Mouse (Mus musculus): ENCODE measurements around the gene Epb42.
A peak's percentile ranks its signal among the peaks of the same experiment; 100 is the strongest.
"Not testable (repeated sequence)": the region's sequence is repeated elsewhere in the genome, so short reads cannot be mapped to it uniquely, and the experiment has no call there.

Epb42 gene

GRCm38 (mm10) chr2:121007925-121008663 lies 28.8 kb downstream of the Epb42 start, which contains the start of gene Ccndbp1:
TSS of gene Ccndbp1 (plus strand) at chr2:121008403.
- DNase-seq (ENCODE audit: low spot score) = peak; percentile 68

- DNase-seq (ENCODE audit: low spot score) = no peak
These were observed 29.9 kb downstream of the Epb42 start for GRCm38 (mm10) chr2:121006986-121007385.

DNA sequence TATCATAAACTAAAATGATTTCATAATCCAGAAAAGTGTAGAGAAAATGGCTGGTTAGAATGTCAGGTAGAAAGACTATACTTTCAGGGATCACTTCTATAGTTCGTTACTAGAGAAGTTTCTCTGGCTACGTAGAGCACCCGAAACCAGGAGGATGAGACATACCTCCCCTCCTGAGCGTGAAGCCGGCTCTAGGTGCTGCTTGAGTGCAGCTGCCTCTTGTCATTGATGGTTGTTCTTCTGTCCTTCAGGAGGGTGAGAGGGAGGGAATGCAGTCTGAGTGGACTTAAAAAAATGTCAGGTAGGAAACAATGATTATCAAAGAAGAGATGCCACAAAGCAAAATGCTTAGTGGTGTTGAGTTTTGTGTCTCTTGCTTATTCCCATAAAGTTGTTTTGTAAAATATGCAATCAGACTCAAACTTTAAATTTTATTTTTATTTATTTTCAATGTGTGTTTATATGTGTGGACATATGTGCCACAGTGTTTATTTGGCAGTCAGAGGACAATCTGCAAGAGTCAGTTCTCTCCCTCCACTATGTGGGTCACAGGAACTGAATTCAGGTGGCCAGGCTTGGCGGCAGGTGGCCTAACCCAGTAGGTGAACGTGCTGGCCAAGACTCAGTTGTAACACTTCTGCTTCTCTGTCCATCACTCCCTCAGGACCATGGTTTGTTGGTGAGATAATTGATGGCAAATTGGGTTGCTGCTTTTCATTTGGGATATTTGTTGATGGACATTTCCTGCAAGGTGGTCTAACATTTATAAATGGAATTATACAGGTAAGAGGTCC lies 32.7 kb downstream of the Epb42 start:
- no peak for DNase-seq (ENCODE audit: low spot score)

- no peak for DNase-seq (ENCODE audit: low spot score)
These were observed 33.3 kb downstream of the Epb42 start for GRCm38 (mm10) chr2:121003586-121003985.

GRCm38 (mm10) chr2:120998863-120999262 lies 38.0 kb downstream of the Epb42 start:
- DNase-seq (ENCODE audit: low spot score) = no peak

DNA sequence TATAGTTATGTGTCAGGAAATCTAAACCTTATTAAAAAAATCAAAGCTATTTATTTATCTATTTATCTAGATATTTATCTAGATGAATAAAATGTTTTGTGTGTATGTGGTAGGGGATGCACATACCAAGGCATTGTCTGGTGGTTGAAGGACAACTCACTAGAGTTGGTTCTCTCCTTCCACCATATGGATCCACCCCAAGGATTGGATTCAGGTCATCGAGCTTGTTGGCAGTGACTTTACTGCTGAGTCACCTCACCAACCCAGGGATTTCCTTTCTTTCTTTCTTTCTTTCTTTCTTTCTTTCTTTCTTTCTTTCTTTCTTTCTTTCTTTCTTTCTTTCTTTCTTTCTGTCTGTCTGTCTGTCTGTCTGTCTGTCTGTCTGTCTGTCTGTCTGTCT lies 40.3 kb downstream of the Epb42 start:
- not testable (repeated sequence) for DNase-seq (ENCODE audit: low spot score)

DNA sequence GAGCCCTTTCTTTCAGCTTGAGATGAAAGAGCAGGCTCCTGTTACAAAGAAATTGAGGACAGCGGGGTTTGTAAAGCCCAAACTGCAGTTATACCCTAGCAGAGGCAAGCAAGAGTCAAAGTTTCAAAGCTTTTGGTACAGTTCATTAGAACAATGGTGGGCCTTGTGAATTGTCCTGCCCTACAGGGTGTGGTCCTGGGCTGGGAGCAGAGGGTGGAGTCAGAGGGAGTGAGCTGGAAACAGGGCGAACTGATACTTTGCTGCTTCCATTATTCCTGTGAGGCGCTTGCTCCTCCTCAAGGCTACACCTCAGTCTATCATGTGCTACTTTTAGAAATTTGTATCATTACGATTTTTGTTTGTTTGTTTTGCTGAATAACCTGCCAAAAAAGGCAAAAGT lies 45.7 kb downstream of the Epb42 start:
- DNase-seq (ENCODE audit: low spot score) = no peak

GRCm38 (mm10) chr2:120985241-120985640 lies 51.6 kb downstream of the Epb42 start:
- DNase-seq (ENCODE audit: low spot score) = no peak

GRCm38 (mm10) chr2:120983611-120984010 lies 53.3 kb downstream of the Epb42 start:
- DNase-seq (ENCODE audit: low spot score) = no peak

DNA sequence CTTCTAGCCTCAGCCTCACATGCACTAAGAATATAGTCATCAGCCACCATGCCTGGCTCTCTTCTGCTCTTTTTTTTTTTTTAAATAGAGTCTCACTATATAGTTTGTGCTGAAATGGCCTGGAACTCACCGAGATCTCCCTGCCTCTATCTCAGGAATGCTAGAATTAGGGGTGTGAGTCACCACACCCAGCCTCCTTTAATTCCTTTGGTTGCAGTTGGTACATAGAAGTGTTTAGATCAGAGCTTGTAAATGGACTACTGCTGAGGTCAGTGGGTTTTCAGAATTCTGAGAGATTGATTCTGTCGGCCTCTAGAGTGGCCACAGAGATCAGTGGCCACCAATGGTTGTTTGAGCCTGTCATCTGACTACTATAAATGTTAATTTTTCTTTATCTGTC lies 56.0 kb downstream of the Epb42 start:
- no peak for DNase-seq (ENCODE audit: low spot score)

DNA sequence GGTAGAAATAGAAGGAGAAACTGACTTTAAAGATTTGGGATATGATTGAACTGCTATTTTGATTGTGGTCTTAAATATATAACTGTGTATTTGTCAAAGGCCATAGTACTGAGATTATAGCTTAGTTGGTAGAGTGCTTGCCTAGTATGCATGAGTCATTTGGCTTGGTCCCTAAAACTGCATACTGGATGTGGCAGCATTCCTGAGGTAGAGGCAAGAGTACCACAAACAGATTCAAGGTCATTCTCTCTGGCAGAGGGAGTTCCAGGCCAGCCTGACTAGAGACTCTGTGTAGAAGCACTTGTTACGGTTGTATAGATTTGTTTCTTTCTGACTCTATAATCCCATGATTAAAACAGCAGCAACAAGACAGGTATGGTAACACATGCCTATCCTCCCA lies 57.1 kb downstream of the Epb42 start:
- no peak for DNase-seq (ENCODE audit: low spot score)

GRCm38 (mm10) chr2:120978693-120979037 lies 58.2 kb downstream of the Epb42 start:
- no peak for DNase-seq (ENCODE audit: low spot score)

DNA sequence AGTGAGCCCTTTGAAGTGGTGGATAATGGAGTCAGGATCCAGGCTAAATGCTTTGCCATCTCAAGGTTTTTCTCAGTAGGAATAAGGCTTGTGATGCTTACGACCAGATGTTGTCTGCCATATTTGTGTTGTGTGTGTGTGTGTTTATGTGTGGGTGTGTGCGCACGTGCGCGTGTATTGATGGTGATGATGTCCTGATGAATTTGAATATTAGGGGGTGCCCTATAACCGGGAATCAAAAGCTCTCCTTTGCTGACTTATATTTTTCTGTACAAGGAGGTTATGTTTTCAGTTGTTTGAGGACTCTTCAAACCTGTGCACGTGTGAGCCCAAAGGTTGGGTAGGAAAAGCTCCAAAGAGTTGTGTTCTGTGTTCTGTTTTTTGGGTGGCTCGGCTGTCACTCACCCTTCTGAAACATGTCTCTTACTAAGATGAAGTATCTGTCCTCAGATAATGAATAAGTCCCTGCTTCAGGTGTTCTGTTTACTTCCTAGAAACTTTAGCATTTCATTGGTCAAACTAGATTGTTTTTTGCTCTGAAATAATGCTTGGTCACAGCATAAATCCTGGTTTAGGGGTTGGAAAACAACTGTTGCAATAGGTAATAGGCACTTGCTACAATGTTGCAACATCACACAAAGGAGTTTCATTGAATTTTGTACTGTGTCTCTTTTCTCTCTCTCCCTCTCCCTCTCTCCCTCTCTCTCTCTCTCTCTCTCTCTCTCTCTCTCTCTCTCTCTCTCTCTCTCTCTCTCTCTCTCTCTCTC lies 58.8 kb downstream of the Epb42 start:
- DNase-seq (ENCODE audit: low spot score) = no peak

DNA sequence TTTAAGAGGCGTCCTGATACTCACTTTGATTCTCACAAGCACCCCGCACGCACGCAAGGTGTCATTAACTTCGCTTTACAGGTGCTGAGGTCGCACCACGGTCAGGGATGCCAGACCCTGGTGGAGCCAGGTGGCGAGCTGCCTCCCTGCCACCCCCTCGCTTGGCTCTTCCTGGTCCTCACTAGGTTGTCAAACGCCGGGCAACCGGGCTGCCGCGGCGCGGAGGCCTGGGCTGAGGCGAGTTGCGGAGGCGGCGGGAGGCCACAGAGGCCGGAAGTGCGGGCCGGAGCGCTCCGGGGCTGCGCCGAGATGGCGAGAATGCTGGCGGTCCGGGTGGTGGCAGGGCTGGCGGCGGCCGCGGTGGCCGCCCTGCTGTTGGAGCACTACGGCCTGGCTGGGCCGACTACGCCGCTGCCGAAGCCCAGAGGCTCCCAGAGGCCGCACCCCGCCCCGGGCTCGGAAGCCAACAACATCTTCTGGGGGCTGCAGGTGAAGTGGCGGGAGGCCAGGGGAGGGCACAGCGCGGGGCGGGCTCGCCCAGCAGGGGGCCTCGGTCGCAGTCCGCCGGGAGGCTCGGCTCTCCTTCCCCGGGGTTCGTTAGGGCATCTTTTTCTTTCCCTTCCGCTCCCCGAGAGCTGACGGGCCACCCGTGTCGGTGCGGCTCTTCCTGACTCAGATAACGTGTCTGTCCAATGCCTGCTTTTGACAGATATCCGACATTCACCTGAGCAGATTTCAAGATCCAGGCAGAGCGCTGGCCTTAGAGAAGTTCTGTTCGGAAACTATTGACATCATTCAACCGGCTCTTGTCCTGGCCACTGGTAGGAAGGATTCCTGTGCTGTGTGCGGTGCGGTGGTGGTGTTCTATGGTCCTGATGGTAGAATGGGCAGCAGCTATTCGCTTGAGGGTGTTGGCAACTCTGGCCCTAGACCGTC lies 59.6 kb downstream of the Epb42 start, which contains the start of gene Tmem62:
Tmem62 (plus strand) TSS at position 28 of the 936 bp plus-strand sequence.
- no peak for DNase-seq (ENCODE audit: low spot score)

- no peak for DNase-seq (ENCODE audit: low spot score)
These were observed 60.6 kb downstream of the Epb42 start for GRCm38 (mm10) chr2:120976308-120976707.

GRCm38 (mm10) chr2:120972964-120973363 lies 63.9 kb downstream of the Epb42 start:
- no peak for DNase-seq (ENCODE audit: low spot score)

DNA sequence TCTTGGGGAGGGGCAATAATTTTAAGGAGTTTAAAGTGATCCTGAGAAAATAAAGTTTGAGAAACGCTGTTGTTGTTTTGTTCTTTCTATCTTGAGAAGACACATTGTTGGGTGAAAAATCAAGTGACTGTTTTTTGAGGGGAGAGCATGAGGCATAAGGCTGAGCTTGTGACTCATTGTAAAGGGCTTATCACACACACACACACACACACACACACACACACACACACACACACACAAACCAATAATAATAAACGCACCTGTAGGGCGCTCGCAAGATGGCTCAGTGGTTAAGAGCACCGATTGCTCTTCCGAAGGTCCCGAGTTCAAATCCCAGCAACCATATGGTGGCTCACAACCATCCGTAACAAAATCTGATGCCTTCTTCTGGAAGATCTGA lies 64.6 kb downstream of the Epb42 start:
- DNase-seq (ENCODE audit: low spot score) = not testable (repeated sequence)

DNA sequence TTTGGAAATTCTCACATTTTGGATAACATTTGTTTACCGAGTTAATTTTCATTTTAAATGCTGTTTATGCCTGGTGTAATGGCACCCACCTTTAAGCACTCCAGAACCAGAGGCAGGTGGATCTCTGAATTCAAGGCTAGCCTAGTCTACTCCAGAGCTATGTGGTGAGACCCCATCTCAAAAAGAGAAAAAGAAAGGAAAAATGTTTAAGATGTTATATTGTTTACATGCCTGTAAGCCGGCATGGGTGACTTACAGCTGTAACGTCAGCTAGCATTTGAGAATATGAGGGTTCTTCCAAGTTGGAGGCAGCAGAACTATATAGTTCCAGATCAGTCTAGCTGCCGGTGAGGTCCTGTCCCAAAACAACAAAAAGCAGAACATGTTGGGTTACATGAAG lies 65.1 kb downstream of the Epb42 start:
- no peak for DNase-seq (ENCODE audit: low spot score)

DNA sequence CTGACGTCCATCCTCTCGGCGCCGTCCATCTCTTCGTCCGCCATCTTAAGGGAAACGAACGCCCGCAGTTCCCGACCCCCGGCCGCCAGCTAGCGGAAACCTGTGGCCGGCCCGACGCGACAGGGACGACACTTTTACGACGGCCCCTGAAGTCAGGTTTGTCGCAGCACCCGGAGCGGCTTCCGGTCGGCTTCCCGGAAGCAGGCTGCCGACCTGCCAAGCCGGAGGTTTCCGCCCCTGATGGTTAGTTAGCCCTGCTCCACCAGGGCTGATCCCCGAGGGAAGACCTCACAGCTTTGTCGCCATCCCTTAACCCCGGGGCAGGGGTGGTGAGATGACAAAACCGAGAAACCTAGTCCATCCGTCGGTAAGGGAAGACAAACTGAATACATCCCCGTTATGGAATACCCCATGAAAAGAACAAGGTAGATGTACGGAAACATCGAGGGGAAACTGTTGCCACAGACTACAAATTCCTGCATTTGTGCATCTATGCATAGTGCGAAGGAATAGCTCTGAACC lies 66.3 kb downstream of the Epb42 start, which contains the start of gene Ubr1:
Ubr1 (minus strand) TSS at position 157 of the 522 bp plus-strand sequence.
- DNase-seq (ENCODE audit: low spot score) = peak; percentile 25

- no peak for DNase-seq (ENCODE audit: low spot score)
These were observed 66.8 kb downstream of the Epb42 start for GRCm38 (mm10) chr2:120970045-120970539.
